Mouse (Mus musculus): ENCODE data around the gene Hoxa5.

- TF ChIP-seq CTCF (IDR thresholded peaks at IDR 0.05; ENCODE audit: control insufficient read depth, insufficient read depth, insufficient replicate concordance, low read depth, low read length) (no peak), POLR2A (IDR thresholded peaks at IDR 0.05; ENCODE audit: control insufficient read depth, low read depth, low read length) (no peak)
These were observed 34.6 kb upstream of the Hoxa5 start for GRCm38 (mm10) chr6:52238976-52239375.

All from testis, adult 2 months (tissue).